Mouse (Mus musculus) liver, postnatal 0 days (tissue): Measurements from ENCODE around the gene Angptl1.

Source experiments
- CTCF ChIP-seq: sonication (generic); IDR thresholded peaks from 2 replicates; pipeline ENCODE4 v1.5.1; 2016; ENCODE audit warnings: antibody characterized with exemption, low read depth
- EP300 ChIP-seq: IDR thresholded peaks from 2 replicates; pipeline ENCODE4 v1.6.1; 2016; ENCODE audit warnings: antibody characterized with exemption, low read depth, mild to moderate bottlenecking

- TF ChIP-seq CTCF (no peak), EP300 (no peak)
Measured at GRCm38 (mm10) chr1:156838177-156838576, at the start of gene Angptl1.
